Mouse (Mus musculus) myocyte (in vitro differentiated cells): ENCODE results near the gene Snx10. TPM values are rescaled to one million over a fixed set of nuclear protein-coding genes. Genes with fewer than 3 reads are reported as not detected.
"Not testable (repeated sequence)": the region's sequence is repeated elsewhere in the genome, so short reads cannot be mapped to it uniquely, and the experiment has no call there.

ENCODE experiments used
- H3K27me3 ChIP-seq: one replicate; pipeline ENCODE4 v1.6.1; 2011; ENCODE audit not compliant: control insufficient read depth, insufficient read depth, insufficient read length
- H3K36me3 ChIP-seq: one replicate; pipeline ENCODE4 v1.6.1; 2011; ENCODE audit not compliant: control insufficient read depth, insufficient read depth
- H3K4me2 ChIP-seq: one replicate; pipeline ENCODE4 v1.6.1; 2011; ENCODE audit warnings: low read depth, control low read depth
- H3K4me3 ChIP-seq: one replicate; pipeline ENCODE4 v1.5.1; 2011; ENCODE audit warnings: mild to moderate bottlenecking, control low read depth, moderate library complexity
- H3K79me2 ChIP-seq: one replicate; pipeline ENCODE4 v1.6.1; 2011; ENCODE audit not compliant: control insufficient read depth, insufficient read depth
- H3ac ChIP-seq: one replicate; pipeline ENCODE4 v1.6.1; 2011; ENCODE audit not compliant: control insufficient read depth, insufficient read length
- CEBPB ChIP-seq: IDR thresholded peaks from 2 replicates; pipeline ENCODE4 v1.6.1; 2011; ENCODE audit warnings: mild to moderate bottlenecking, moderate library complexity; ENCODE audit not compliant: poor library complexity, insufficient read depth, severe bottlenecking
- E2F4 ChIP-seq: IDR thresholded peaks from one replicate; pipeline ENCODE4 v1.6.1; 2011; ENCODE audit warnings: mild to moderate bottlenecking, control low read depth, moderate library complexity; ENCODE audit not compliant: insufficient read depth
- MAX ChIP-seq: IDR thresholded peaks from one replicate; pipeline ENCODE4 v1.6.1; 2011; ENCODE audit warnings: low read depth, mild to moderate bottlenecking, control low read depth
- MYOD1 ChIP-seq, 3 experiments: IDR thresholded peaks; one replicate each; pipeline ENCODE4 v1.6.1; 2011; ENCODE audit warnings: control low read depth in 2 of 3, low read depth in 2 of 3, mild to moderate bottlenecking in 2 of 3, moderate library complexity in 1 of 3; ENCODE audit not compliant: insufficient read length in 2 of 3, control insufficient read depth in 1 of 3
- MYOG ChIP-seq, 3 experiments: IDR thresholded peaks; one replicate each; pipeline ENCODE4 v1.6.1; 2011; ENCODE audit warnings: control low read depth in 2 of 3, low read depth in 2 of 3, mild to moderate bottlenecking in 2 of 3; ENCODE audit not compliant: insufficient read length in 2 of 3, control insufficient read depth in 1 of 3, insufficient read depth in 1 of 3
- POLR2A ChIP-seq: IDR thresholded peaks from one replicate; pipeline ENCODE4 v1.6.1; 2011; ENCODE audit warnings: low read depth, mild to moderate bottlenecking, control low read depth, moderate library complexity; ENCODE audit not compliant: insufficient read length
- POLR2AphosphoS2 ChIP-seq: IDR thresholded peaks from one replicate; pipeline ENCODE4 v1.6.1; 2011; ENCODE audit warnings: low read depth, control low read depth; ENCODE audit not compliant: insufficient read length
- REST ChIP-seq: IDR thresholded peaks from one replicate; pipeline ENCODE4 v1.6.1; 2011; ENCODE audit warnings: mild to moderate bottlenecking, control low read depth, moderate library complexity; ENCODE audit not compliant: insufficient read depth, insufficient read length
- TCF12 ChIP-seq: IDR thresholded peaks from one replicate; pipeline ENCODE4 v1.6.1; 2011; ENCODE audit warnings: mild to moderate bottlenecking, control low read depth; ENCODE audit not compliant: poor library complexity, insufficient read depth, severe bottlenecking
- TCF3 ChIP-seq: IDR thresholded peaks from one replicate; pipeline ENCODE4 v1.6.1; 2011; ENCODE audit warnings: low read depth, control low read depth; ENCODE audit not compliant: insufficient read length
- USF1 ChIP-seq: IDR thresholded peaks from one replicate; pipeline ENCODE4 v1.6.1; 2011; ENCODE audit warnings: low read depth, mild to moderate bottlenecking, control low read depth, moderate library complexity
- polyA plus RNA-seq: library from polyadenylated mRNA; unstranded; fragments of >200 nt; fragmentation: generic; extraction: Trizol; gene quantifications from one replicate; pipeline ENCODE4 v1.2.1, GENCODE M21; 2012; ENCODE audit warnings: missing spikeins

The Snx10 gene
- polyA plus RNA-seq: 3.3 TPM

DNA sequence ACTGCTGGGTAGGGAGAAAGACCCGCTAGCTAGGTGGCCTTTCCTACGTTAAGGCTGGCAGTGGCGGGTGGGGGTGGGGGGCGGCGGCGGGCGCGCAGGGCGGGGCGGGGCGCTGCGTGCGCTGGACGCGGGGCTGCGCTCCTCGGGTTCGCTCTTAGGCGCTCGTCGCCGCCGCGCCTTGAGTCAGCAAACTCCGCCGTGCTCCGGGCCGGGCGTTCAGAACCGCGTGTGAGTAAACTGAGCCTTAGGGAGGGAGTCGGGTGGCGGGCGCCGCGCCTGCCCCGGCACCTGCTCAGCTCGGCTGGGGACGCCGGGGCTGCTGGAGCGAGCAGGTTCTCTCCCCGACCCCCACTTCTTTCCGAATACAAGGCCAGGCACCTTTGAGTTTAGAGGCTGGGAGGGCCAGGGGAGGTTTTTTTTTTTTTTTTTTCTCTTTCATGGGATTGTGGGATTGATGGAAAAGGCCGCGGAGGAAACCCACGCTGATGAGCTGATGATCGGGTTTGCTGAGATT, at the start of gene Snx10:
TSS of gene Snx10 (plus strand) at position 95 of the 514 bp plus-strand sequence.
- Histone ChIP-seq H3K4me2 (peak within 1 kb of the TSS; percentile 90), H3K36me3 (no peaks in the 10 kb centered on the region), H3K79me2 (no peaks in the 10 kb centered on the region), H3ac (peak within 1 kb of the TSS; percentile 45), H3K27me3 (no peaks in the 10 kb centered on the region), H3K4me3 (peak within 1 kb of the TSS; percentile 34)
- no peak for TF ChIP-seq MAX
- TF ChIP-seq MYOG (IDR thresholded peaks at IDR 0.05; ENCODE audit: control insufficient read depth in 1 of 3, insufficient read depth in 1 of 3, insufficient read length in 2 of 3, low read depth in 2 of 3): peak in 1 of 3 experiments; percentile 18
- TF ChIP-seq MYOD1 (IDR thresholded peaks at IDR 0.05; ENCODE audit: control insufficient read depth in 1 of 3, insufficient read length in 2 of 3, low read depth in 2 of 3): peak in 2 of 3 experiments; percentile 7 to 49
- TF ChIP-seq POLR2A: peak; percentile 43
- TF ChIP-seq REST: no peak

DNA sequence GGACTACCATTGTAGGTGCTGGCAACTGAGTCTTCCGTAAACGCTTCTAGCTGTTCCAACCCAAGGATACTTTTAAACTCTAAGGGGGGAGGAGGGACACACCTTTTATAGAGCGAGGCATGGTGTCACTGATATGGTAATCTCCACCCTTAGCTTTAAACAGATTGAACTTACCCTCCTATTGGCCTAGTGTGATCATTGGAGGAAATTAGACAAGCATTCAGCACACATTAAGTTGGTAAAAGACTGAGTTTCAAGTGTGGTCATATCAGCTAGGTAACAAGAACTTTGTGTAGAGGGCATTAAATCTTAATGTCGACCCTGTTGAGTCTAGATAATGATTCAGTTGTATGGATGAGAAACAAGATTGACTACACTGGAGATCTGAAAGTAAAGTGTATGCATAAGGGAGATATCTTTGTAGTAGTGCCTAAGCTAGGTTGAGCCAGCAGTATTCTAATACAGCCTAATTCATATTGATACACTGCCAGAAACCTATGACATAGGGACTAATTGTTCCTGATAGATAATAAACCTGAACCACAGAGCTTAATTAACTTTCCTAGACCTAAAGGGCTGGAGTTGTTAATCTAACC, 44.5 kb upstream of the Snx10 start:
- no peaks in the 10 kb centered on the region for H3K27me3 ChIP-seq
- H3ac ChIP-seq: no peak overlapping the region
- peaks cover 66% of the 10 kb centered on the region for H3K36me3 ChIP-seq
- no peak overlapping the region for H3K4me2 ChIP-seq
- peaks cover 45% of the 10 kb centered on the region for H3K79me2 ChIP-seq
- no peak overlapping the region for H3K4me3 ChIP-seq
- TF ChIP-seq MAX: no peak

DNA sequence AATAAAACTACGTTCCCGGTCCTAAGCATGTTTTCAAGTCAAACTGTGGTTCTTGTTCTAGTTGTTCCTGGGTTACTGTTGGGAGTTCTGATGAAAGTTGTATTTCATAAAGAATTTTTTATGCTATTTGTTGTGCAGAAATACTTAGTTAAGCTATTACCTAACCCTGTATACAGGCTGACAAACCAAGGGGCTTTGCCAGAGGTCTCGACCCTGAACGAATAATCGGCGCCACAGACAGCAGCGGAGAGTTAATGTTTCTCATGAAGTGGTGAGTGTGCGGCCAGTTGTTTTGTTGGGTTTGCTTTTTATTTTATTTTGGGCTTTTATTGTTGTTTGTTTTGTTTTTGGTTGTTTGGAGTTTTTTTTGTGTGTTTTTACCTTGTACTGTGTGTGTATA, 42.2 kb upstream of the Snx10 start:
- Histone ChIP-seq H3K27me3 (no peaks in the 10 kb centered on the region), H3K36me3 (peaks cover 53% of the 10 kb centered on the region), H3K4me2 (no peak overlapping the region), H3K79me2 (peaks cover 22% of the 10 kb centered on the region), H3ac (no peak overlapping the region), H3K4me3 (no peak overlapping the region)
- TF ChIP-seq POLR2AphosphoS2: no peak
- no peak for TF ChIP-seq MAX
- TF ChIP-seq REST: no peak
- no peak for TF ChIP-seq TCF12
- no peak for TF ChIP-seq E2F4

DNA sequence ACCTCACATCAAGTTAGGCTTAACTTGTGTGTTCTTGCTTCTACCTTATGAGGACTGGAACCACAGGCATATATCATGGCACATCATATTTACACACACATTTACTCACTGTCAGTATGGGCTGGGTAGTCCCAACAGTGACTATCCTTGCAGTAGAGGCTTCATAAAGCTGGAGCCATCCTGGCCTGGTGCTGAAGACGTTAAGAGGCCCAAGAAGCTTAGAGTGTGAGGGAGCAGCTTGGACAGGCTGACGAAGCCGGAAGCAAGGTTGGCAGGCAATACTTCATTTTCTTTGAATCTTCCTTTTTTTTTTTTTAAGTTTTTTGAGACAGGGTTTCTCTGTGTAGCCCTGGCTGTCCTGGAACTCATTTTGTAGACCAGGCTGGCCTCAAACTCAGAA, 39.8 kb upstream of the Snx10 start:
- H3K36me3 ChIP-seq: peaks cover 35% of the 10 kb centered on the region
- TF ChIP-seq USF1 (no peak), E2F4 (no peak), TCF12 (no peak), MYOD1 (IDR thresholded peaks at IDR 0.05; ENCODE audit: control insufficient read depth in 1 of 3, insufficient read length in 2 of 3, low read depth in 2 of 3) (no peak), MAX (no peak), MYOG (IDR thresholded peaks at IDR 0.05; ENCODE audit: control insufficient read depth in 1 of 3, insufficient read depth in 1 of 3, insufficient read length in 2 of 3, low read depth in 2 of 3) (no peak), REST (no peak), POLR2A (no peak), CEBPB (no peak)

DNA sequence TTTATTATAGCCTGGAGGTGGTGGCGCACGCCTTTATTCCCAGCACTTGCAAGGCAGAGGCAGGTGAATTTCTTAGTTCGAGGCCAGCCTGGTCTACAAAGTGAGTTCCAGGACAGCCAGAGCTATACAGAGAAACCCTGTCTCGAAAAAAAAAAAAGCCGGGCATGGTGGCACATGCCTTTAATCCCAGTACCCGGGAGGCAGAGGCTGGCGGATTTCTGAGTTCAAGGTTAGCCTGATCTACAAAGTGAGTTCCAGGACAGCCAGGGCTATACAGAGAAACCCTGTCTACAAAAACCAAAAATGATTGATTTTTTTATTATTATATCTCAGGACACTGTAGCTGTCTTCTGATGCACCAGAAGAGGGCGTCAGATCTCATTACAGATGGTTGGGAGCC, 39.1 kb upstream of the Snx10 start:
- H3K4me3 ChIP-seq, H3K27me3 ChIP-seq, H3ac ChIP-seq, H3K4me2 ChIP-seq, H3K79me2 ChIP-seq: not testable (repeated sequence)
- H3K36me3 ChIP-seq: peaks cover 29% of the 10 kb centered on the region

More for the DNA sequence above, 39.8 kb upstream of the Snx10 start:
- Histone ChIP-seq H3ac (no peak overlapping the region), H3K4me2 (no peak overlapping the region), H3K4me3 (no peak overlapping the region), H3K27me3 (no peaks in the 10 kb centered on the region), H3K79me2 (peaks cover 10% of the 10 kb centered on the region)

DNA sequence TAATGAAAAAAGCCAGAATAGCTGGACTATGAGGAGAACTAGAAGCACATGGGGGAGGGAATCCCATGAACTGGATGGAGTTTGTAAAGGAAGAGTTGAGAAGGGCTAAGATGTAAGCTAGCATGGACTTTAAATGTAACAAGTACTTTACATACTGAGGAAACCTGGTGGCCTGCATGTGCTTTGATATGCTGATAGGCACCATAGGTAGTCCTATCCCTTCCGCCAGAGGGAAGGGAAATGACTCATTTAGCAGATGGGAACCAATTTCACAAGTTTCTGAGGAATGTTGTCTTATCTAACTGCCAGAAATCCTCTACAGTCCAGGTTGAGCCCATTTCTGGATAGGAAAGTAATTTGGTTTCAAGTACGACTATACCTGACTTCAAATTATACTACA, 38.1 kb upstream of the Snx10 start:
- Histone ChIP-seq H3ac (no peak overlapping the region), H3K4me2 (no peak overlapping the region), H3K79me2 (no peaks in the 10 kb centered on the region), H3K36me3 (peaks cover 22% of the 10 kb centered on the region), H3K4me3 (no peak overlapping the region), H3K27me3 (no peaks in the 10 kb centered on the region)
- TF ChIP-seq USF1 (no peak), TCF3 (no peak), POLR2AphosphoS2 (no peak), REST (no peak), CEBPB (no peak), MAX (no peak), MYOG (IDR thresholded peaks at IDR 0.05; ENCODE audit: control insufficient read depth in 1 of 3, insufficient read depth in 1 of 3, insufficient read length in 2 of 3, low read depth in 2 of 3) (no peak), E2F4 (no peak)
